Mouse (Mus musculus): ENCODE measurements at regions not wholly inside any gene's neighbourhood (a gene's known extent, or its start where the extent isn't known, plus 50 kb on each side); places are given as distances from the start of the nearest gene placed in this dataset.
"Not testable (repeated sequence)": the region's sequence is repeated elsewhere in the genome, so short reads cannot be mapped to it uniquely, and the experiment has no call there.

DNA sequence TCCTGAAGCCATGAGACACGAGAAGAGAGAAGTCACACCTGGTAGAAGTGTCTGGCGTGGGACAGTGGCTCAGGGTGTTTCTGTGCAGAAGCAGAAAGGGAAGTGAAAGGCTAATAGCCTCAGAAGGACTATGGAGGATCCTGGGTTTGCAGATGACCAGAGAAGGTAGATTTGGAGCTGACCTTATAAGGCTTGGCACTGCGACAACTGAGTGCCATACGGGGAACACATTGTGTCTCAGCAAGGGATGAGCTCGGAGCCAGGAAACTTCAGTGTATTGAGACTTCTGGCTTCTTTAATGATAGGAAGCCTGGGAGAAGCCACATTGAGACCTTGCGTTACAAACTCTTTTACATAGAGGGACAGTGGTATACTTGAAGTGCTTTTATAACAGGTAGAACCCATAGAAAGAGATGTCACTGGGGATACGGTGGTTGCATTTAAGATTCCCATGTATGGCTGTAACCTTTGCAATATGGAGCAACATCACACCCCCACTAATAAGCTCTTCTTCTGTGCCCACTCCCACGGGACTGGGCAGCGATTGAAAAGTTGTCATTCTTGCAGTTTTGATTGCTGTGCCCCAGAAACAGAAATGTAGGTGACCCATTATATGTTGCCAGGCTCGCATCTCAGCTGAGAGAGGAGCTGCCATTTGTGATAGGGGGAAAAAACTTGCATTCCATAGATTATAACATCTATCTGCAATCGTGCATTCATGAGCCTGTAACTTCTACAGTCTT lies 61.8 kb upstream of the Dync1i1 start:
- intact Hi-C loops (cut with DNase I), result no loop called here
- no peak for DNase-seq (ENCODE audit: extremely low spot score in 1 of 2, low spot score in 2 of 2)
- no peak overlapping the region for H3K4me3 ChIP-seq
- no peak for TF ChIP-seq CTCF (IDR thresholded peaks at IDR 0.05)
- H3K27ac ChIP-seq, result no peak overlapping the region

DNA sequence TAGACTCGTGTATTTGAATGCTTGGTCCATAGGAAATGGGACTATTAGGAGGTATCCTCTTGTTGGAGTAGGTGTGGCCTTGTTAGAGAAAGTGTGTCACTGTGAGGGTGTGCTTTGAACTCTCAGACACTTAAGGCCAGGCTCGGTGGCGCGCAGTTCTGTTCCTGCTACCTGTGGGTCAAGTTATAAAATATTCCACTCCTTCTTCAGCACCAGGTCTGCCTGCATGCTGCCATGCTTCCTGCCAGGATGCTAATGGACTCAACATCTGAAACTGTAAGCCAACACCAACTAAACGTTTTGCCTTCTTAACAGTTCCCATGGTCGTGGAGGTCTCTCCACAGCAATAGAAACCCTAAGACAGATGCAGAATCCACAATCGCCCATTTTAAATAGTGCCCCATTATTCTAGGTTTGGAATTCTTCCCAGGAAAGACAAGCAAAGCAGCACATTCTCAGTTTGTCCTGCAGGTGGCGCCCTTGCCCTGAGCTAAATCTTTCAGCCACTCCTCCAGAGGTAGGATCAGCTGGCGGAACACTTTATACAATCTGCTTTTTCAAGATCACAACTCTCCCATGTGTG lies 80.2 kb upstream of the Dync1i1 start:
- Histone ChIP-seq H3K4me3 (no peak overlapping the region), H3K27ac (no peak overlapping the region)
- intact Hi-C loops (cut with DNase I), result loop anchor here (1.0 to 10.0 kb wide), 3 partner anchors 157 to 1270 kb away; no protein-coding TSS in a partner anchor
- peak; percentile 92 for TF ChIP-seq CTCF (IDR thresholded peaks at IDR 0.05)
- DNase-seq (ENCODE audit: extremely low spot score in 1 of 2, low spot score in 2 of 2), result peak; percentile 72 to 79

DNA sequence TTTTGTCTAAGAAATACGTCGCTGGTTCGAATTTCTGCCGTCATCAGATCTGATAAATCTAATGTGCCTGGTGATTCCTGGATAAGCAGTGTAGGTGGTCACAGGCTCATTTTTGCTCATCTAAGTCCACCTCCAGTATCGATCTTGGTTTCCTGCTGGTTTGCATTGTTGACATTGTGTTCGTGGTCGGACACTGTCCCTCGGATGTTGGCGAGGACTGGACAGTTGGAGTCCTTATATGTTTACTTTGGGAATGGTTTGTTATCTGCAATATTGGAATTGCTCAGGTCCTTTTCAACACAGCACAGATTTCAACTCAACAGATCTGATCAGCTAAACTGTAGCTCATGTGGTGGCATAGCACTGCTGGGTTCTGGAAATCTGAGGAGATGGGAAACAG lies 91.2 kb upstream of the Dync1i1 start:
- no peak overlapping the region for H3K27ac ChIP-seq
- intact Hi-C loops (cut with DNase I), result no loop called here
- H3K4me3 ChIP-seq, result no peak overlapping the region
- no peak for TF ChIP-seq CTCF (IDR thresholded peaks at IDR 0.05)
- no peak for DNase-seq (ENCODE audit: extremely low spot score in 1 of 2, low spot score in 2 of 2)

DNA sequence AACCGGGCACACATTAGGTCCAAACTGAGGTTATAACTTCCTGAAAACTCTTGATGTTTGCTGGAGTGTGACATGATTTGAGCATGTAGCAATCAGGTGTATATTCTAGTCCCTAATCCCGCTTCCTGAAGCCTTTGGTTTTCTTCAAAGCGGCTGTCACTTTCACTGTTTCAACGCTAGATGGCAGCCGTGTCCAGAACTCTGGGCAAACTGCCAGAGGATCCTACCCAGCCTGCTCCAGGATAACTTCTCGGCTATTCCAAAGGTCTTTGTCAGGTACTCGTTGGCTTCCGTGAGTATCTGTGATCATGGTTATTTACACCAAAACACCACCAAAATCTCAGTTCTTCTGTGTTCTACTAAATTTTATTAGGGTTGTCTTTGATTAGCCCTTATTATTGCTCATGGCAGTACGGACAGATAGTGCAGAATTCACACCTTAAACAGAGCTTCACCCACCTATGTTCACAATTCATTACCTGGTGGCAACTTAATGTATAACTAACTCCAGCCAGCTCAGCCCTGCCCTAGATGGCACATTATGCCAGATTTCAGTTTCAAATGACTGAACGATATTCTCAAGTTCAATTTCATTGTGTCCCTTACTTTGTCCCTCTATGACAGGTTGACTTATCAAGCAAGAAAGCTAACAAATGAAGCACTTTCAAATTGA lies 92.3 kb upstream of the Dync1i1 start:
- no peak overlapping the region for H3K27ac ChIP-seq
- intact Hi-C loops (cut with DNase I), result no loop called here
- no peak overlapping the region for H3K4me3 ChIP-seq
- peak; percentile 80 for TF ChIP-seq CTCF (IDR thresholded peaks at IDR 0.05)
- peak; percentile 48 to 59 for DNase-seq (ENCODE audit: extremely low spot score in 1 of 2, low spot score in 2 of 2)

DNA sequence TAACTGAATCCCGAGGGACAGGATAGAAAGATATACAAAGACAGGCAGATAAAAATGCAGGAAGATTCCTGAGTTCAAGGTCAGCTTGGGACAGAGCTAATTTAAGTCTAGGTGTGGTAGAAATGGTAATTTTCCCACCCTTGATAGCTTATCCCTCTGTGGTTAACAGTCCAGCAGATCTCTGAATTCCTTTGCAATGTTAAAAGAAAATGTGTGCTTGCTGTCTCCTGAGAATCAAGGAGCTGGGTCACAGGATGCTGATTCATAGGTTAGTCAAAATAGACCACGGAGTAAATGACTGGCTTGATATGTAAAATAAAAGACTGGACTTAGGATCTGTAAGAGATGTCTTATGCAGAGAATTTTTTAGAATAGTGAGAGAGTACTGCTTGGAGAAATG lies 101.4 kb upstream of the Dync1i1 start:
- DNase-seq (ENCODE audit: extremely low spot score in 1 of 2, low spot score in 2 of 2), result no peak
- H3K27ac ChIP-seq, result no peak overlapping the region
- no peak overlapping the region for H3K4me3 ChIP-seq
- intact Hi-C loops (cut with DNase I), result no loop called here
- no peak for TF ChIP-seq CTCF (IDR thresholded peaks at IDR 0.05)

DNA sequence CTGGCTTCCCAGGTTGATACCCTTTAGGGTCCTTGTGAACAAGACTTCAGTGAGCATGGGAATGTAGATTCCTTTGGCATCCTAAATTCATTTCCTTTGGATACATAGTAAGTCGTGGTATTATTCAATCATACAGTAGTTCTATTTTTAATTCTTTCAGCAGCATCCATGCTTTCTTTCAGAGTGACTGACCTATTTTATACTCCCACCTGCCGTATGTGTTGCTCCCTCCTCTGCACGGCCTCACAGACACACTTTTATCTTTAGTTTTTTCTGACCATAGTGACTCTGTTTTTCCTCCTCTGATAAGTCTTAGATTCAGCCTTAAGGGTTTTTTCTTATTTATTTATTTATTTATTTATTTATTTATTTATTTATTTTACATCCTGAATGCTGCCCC lies 103.9 kb upstream of the Dync1i1 start:
- DNase-seq (ENCODE audit: extremely low spot score in 1 of 2, low spot score in 2 of 2), result no peak
- Histone ChIP-seq H3K4me3 (no peak overlapping the region), H3K27ac (no peak overlapping the region)
- no peak for TF ChIP-seq CTCF (IDR thresholded peaks at IDR 0.05)
- intact Hi-C loops (cut with DNase I), result no loop called here

DNA sequence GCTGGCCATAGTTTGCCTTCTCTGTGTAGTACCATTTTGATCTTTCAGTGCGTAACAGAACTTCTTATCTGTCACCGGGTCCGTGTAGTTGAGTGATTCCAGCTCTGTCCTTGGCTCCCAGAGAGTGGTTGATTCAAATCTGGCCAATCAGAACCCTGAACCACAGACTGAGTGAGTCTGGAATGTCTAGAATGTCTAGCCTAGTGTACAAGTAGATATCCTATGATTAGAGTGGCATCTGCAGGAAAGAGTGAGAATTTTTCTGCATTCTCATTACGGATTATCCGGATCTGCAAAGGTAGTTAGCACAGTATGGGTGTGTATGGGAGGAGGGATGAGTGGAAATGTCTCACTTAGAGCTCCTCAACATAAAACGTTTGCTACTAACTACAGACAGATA lies 97.9 kb upstream of the Pdk4 start:
- peak; percentile 23 for TF ChIP-seq CTCF (IDR thresholded peaks at IDR 0.05)
- intact Hi-C loops (cut with DNase I), result no loop called here
- no peak for DNase-seq (ENCODE audit: extremely low spot score in 1 of 2, low spot score in 2 of 2)
- H3K27ac ChIP-seq, result no peak overlapping the region
- H3K4me3 ChIP-seq, result no peak overlapping the region

DNA sequence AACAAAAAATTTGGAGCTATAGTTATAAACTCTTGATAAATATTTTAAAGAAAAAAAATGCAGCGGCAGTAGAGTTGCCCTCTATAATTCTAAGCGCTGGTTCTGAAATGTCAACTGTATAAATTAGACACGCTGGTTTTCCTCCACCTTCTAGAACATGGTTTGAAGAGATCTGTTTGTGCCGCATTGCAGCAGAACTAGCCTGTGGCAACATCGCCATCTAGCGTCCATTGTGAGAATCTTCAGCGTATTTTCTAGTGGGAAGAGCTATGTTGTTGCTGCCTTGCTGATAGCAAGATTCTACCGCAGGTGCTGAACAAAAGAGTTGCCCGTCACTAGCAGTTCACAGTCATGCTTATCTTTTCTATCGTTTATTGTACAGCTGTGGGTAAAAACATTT lies 93.5 kb upstream of the Pdk4 start:
- TF ChIP-seq CTCF (IDR thresholded peaks at IDR 0.05), result no peak; the same call in none of the 2 replicates
- Histone ChIP-seq H3K27ac (no peak overlapping the region), H3K4me3 (no peak overlapping the region)
- DNase-seq (ENCODE audit: extremely low spot score in 1 of 2, low spot score in 2 of 2), result peak; percentile 61 to 62
- intact Hi-C loops (cut with DNase I), result loop anchor here (1.0 kb wide), 1 partner anchor 178 kb away; no protein-coding TSS in a partner anchor

DNA sequence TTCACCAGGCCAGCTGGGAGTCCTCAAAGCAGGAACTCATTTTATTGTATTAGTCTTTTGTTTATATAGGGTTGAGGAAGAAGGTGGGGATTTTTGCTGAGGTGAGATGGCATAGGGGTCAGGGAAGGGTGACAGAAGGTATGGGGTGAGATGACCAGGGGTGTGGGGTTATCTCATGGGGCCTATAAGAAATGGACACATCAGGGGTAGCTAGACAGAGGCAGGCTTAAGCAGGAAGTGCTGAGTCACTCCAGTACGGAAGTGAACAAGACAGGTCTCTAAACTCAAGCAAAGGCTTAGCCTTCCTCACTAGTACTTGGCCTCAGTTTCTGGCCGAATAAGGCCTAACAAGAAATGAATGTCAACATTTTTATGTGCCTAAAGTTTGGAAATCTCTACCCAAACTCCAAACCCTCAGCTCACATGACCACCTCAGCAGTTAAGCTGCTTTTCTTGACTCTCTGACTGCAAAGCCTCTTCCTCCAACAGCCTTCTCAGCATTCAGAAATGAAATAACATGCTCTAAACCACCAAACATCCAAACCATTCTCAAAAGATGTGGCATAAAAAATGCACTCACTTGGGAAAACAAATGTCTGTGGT lies 86.9 kb upstream of the Pdk4 start:
- Histone ChIP-seq H3K4me3 (no peak overlapping the region), H3K27ac (no peak overlapping the region)
- DNase-seq (ENCODE audit: extremely low spot score in 1 of 2, low spot score in 2 of 2), result no peak
- TF ChIP-seq CTCF (IDR thresholded peaks at IDR 0.05), result no peak
- intact Hi-C loops (cut with DNase I), result loop anchor here (5.0 kb wide), 1 partner anchor 86 kb away; the partner anchor contains the start of gene Pdk4

DNA sequence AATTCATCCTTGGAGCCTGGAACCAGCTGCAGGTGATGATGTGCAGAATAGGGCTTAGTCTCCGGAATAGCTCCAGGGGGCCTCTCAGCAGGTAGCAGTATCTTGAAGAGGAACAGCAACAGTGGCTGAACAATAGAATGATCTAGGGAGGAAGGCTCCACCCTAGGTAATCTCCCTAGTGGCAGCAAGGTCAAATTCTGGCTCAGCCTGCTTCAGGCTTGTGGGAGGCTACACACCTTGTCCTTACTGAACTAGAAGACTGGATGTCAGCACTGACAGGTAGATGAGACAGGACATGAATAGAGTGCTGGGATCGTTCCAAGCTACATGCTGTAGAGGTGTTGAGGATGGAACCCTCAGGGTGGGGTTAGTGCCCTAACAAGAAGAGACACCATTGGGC lies 80.8 kb upstream of the Pdk4 start:
- intact Hi-C loops (cut with DNase I); H3K27ac ChIP-seq; H3K4me3 ChIP-seq; DNase-seq (ENCODE audit: extremely low spot score in 1 of 2, low spot score in 2 of 2): not testable (repeated sequence)

DNA sequence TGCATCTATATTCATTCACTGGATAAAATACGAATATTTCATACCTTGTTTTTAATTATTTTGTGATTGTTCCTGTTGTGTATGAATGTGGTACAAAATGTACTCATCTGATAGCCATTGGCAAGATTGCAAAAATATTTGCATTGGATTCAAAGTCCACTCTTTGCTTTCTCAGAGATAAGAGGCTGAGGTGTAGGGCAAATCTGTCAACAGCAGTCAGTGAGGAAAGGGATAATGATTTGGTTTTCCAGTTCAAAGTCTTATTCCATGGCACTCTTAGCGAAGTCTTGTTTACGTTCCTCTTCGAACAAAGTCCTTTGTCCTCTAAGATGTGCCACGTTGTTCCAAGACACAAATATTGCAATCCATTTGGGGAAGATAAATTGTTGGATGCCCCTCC lies 70.5 kb upstream of the Pdk4 start:
- Histone ChIP-seq H3K27ac (no peak overlapping the region), H3K4me3 (no peak overlapping the region)
- no peak for DNase-seq (ENCODE audit: extremely low spot score in 1 of 2, low spot score in 2 of 2)
- intact Hi-C loops (cut with DNase I), result no loop called here
- TF ChIP-seq CTCF (IDR thresholded peaks at IDR 0.05), result no peak

DNA sequence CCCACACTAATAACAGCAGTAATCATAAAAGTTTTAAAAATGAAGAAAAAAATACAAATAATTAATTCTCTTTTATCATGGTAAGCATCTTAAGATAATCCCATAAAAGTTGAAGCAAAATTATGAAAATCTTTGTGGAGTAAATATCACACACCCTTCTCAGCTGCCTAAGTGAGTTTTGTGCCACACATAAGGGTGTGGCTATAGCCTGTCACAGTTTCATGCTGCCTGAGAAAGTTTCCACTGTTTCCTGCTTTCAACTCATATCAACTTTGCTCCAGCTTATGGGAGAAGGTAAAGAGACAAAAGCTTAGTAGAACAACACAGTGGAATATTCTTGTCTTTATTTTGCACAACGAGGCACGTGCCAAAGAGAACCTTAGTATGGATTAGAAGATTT lies 68.9 kb upstream of the Pdk4 start:
- no peak for DNase-seq (ENCODE audit: extremely low spot score in 1 of 2, low spot score in 2 of 2)
- intact Hi-C loops (cut with DNase I), result no loop called here
- no peak overlapping the region for H3K4me3 ChIP-seq
- no peak overlapping the region for H3K27ac ChIP-seq
- TF ChIP-seq CTCF (IDR thresholded peaks at IDR 0.05), result no peak
